Mouse (Mus musculus) stomach, embryonic 15.5 days (tissue): ENCODE data around the gene Scml4. TPM values are rescaled to one million over a fixed set of nuclear protein-coding genes. Genes with fewer than 3 reads are reported as not detected.

Experiments used
- ATAC-seq: fragments of 200-750 bp; cut with Nextera tagmentation; 2 replicates; pipeline ENCODE4 v1.8.0; 2017; ENCODE audit warnings: low read depth, moderate number of reproducible peaks, moderate TSS enrichment; ENCODE audit not compliant: insufficient read depth, low FRiP score
- H3K27ac ChIP-seq: fragments of 300-500 bp; sonication (generic); 2 replicates; pipeline ENCODE4 v1.5.1; 2015; ENCODE audit warnings: mild to moderate bottlenecking, inconsistent platforms
- H3K27me3 ChIP-seq: fragments of 300-500 bp; sonication (generic); replicated peaks from 2 replicates; pipeline ENCODE4 v1.6.1; 2015; ENCODE audit warnings: inconsistent platforms
- H3K36me3 ChIP-seq: fragments of 300-500 bp; sonication (generic); 2 replicates; pipeline ENCODE4 v1.6.1; 2015; ENCODE audit warnings: inconsistent platforms
- H3K4me1 ChIP-seq: fragments of 300-500 bp; sonication (generic); 2 replicates; pipeline ENCODE4 v1.6.1; 2015; ENCODE audit warnings: inconsistent platforms
- H3K4me2 ChIP-seq: fragments of 300-500 bp; sonication (generic); 2 replicates; pipeline ENCODE4 v1.6.1; 2015; ENCODE audit warnings: mild to moderate bottlenecking, inconsistent platforms
- H3K4me3 ChIP-seq: fragments of 300-500 bp; sonication (generic); replicated peaks from 2 replicates; pipeline ENCODE4 v1.5.1; 2015; ENCODE audit warnings: inconsistent platforms
- H3K9ac ChIP-seq: fragments of 300-500 bp; sonication (generic); 2 replicates; pipeline ENCODE4 v1.6.1; 2015; ENCODE audit warnings: inconsistent platforms
- H3K9me3 ChIP-seq: fragments of 300-500 bp; sonication (generic); 2 replicates; pipeline ENCODE4 v1.6.1; 2016; ENCODE audit warnings: inconsistent platforms
- WGBS: fragments of 180-500 bp; shearing (Covaris S2); methylation state at CpG from one replicate; pipeline ENCODE4 v1.1.7; 2015; 5-methylcytosine and 5-hydroxymethylcytosine counted together
- polyA plus RNA-seq: library from polyadenylated mRNA; unstranded; fragments of >200 nt; fragmentation: Nextera tagmentation; extraction: Ambion mirVana; gene quantifications from 2 replicates; pipeline ENCODE4 v1.2.1, GENCODE M21; 2015

Scml4 gene
- polyA plus RNA-seq, 1 experiment from 2014 or later = 11.6 TPM

DNA sequence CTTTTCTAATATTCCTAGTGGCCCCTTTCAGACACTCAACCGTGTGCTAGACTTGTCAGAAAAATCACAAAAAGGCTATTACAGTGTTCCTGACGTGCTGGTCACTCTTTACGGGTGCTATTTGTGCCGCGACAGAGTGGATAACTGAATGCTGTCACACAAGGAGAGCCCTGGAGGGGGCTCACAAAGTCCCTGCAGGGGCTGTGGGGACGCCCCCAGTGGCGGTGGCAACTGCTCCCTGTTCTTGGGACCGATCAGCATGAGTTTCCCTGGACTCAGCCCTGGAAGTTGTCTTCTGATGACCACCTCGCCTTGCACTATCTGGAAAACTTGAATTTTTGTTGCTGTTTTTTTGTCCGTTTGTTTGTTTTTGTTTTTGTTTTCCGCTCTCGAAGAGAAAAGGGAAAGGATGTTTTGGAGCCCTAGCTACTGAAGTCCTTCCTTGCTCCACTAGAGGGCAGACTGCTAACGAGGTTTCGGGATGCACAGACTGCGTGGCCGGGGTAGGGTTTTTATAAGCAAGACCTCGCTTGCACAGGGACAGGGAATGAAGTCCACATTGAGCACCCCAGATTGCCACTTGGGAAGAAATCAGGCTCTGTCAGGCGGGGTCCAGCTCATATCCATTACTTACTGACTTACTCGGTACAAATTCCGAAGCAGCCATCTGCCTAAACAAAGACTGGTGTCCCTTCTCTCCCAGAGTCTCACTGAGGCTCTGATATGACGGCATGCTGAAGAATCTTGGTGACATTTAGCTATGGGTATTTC lies 97.9 kb downstream of the Scml4 start:
- Histone ChIP-seq H3K27me3 (0 out of 2 replicates have a peak, but pooled peaks cover 7% of the 10 kb centered on the region), H3K9ac (no peak overlapping the region), H3K9me3 (no peaks in the 10 kb centered on the region), H3K36me3 (no peaks in the 10 kb centered on the region), H3K27ac (no peak overlapping the region; the same call in 1 of the 2 replicates), H3K4me1 (peaks cover 2% of the 10 kb centered on the region; the same call in 1 of the 2 replicates), H3K4me2 (peak overlapping the region; percentile 59), H3K4me3 (peak overlapping the region; percentile 26)
- peak; percentile 56 for ATAC-seq
- 6% methylated on average over 21 of the region's 21 CpGs for WGBS

DNA sequence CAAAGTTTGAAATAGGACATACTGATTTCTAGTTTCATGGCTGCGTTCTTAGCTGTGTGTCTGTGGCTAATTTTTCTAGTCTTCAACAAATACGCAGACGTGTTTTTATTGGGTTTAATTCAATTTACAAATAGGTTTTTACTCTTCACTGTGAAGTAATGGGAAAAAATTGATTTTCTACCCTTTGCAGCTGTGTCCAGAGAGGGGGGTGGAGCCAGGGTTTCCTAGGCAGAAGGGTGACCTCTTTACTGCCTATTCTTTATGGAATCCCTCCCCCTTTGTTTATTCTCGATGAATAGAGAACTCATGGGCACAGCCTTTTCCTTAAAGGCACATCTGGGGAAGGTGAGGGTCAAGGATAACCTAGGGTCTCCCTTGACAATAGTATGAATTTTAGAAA lies 98.5 kb downstream of the Scml4 start:
- H3K4me3 ChIP-seq = peak overlapping the region; percentile 26; the same call in 1 of the 2 replicates
- H3K9ac ChIP-seq = no peak overlapping the region

DNA sequence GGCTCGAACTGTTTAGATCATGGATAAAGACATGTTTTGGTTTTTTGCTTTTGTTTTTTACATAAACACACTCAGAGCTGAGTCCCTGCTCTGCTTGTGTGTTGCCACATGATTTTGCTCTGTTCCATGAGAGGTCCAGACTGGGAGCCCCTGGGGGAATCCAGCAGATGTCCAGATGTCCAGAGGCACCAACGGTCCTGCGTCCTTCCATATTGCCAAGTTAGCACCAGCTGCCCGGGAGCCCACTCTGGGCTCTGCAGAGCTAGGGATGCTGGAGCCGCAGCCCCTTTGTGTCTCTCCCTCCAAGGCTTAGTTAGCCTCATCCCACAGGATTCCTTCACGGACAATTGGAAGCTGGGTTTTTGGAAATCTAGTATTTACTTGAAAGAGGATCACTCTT lies 101.6 kb downstream of the Scml4 start:
- Histone ChIP-seq H3K27ac (peak overlapping the region; percentile 48), H3K9ac (no peak overlapping the region), H3K4me3 (no peak overlapping the region), H3K27me3 (0 out of 2 replicates have a peak, but pooled peaks cover 4% of the 10 kb centered on the region), H3K36me3 (no peaks in the 10 kb centered on the region), H3K4me2 (no peak overlapping the region), H3K9me3 (no peaks in the 10 kb centered on the region), H3K4me1 (peaks cover 2% of the 10 kb centered on the region; the same call in 1 of the 2 replicates)
- ATAC-seq = no peak
- 64% methylated on average over 6 of the region's 6 CpGs for WGBS

More for the DNA sequence above, 98.5 kb downstream of the Scml4 start:
- H3K9me3 ChIP-seq = no peaks in the 10 kb centered on the region
- no peak for ATAC-seq
- no peak overlapping the region for H3K27ac ChIP-seq
- WGBS = 49% methylated on average over 4 of the region's 4 CpGs
- H3K36me3 ChIP-seq = no peaks in the 10 kb centered on the region
- H3K27me3 ChIP-seq = 0 out of 2 replicates have a peak, but pooled peaks cover 7% of the 10 kb centered on the region
- peaks cover 2% of the 10 kb centered on the region; the same call in 1 of the 2 replicates for H3K4me1 ChIP-seq
- peak overlapping the region; percentile 59 for H3K4me2 ChIP-seq

DNA sequence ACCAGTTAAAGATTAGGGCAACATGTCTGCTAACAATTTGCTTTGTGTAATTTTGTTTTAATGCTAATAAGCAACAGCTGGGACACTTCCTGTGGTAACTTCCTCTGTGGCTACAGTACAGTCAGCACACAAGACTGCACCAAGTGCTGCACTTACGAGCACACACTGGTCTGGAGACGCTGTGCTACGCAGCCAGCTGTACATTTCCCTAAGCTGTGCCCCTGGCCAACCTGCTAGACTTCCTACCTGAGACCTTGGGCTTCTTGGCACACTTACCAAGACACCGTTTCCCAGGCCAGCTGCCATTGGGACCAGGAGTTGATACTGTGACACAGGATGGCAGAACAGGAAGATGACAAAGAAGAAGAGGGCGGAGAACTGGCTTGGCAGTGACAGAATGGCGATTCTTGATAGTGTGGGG lies 102.0 kb downstream of the Scml4 start:
- peak overlapping the region; percentile 48 for H3K27ac ChIP-seq
- H3K4me3 ChIP-seq = no peak overlapping the region
- H3K4me1 ChIP-seq = peaks cover 2% of the 10 kb centered on the region; the same call in 1 of the 2 replicates
- H3K9me3 ChIP-seq = no peaks in the 10 kb centered on the region
- H3K4me2 ChIP-seq = no peak overlapping the region; the same call in 1 of the 2 replicates
- no peaks in the 10 kb centered on the region for H3K36me3 ChIP-seq
- H3K9ac ChIP-seq = no peak overlapping the region
- WGBS = 69% methylated on average over 6 of the region's 6 CpGs
- H3K27me3 ChIP-seq = no peaks in the 10 kb centered on the region
- ATAC-seq = 0 out of 2 replicates have a peak, but pooled peaks have one; percentile 47

- no peaks in the 10 kb centered on the region for H3K9me3 ChIP-seq
- peak overlapping the region; percentile 23; the same call in 1 of the 2 replicates for H3K27ac ChIP-seq
- ATAC-seq = peak; percentile 20; the same call in 1 of the 2 replicates
- WGBS = 72% methylated on average over 13 of the region's 13 CpGs
- no peak overlapping the region for H3K4me3 ChIP-seq
- no peak overlapping the region for H3K9ac ChIP-seq
- H3K4me1 ChIP-seq = peaks cover 2% of the 10 kb centered on the region; the same call in 1 of the 2 replicates
- H3K4me2 ChIP-seq = no peak overlapping the region
- H3K36me3 ChIP-seq = no peaks in the 10 kb centered on the region
- H3K27me3 ChIP-seq = no peaks in the 10 kb centered on the region
Observed at GRCm38 (mm10) chr10:42962655-42963054, 102.5 kb downstream of the Scml4 start.

GRCm38 (mm10) chr10:42963061-42963460 lies 102.9 kb downstream of the Scml4 start:
- Histone ChIP-seq H3K4me2 (no peak overlapping the region), H3K9me3 (no peaks in the 10 kb centered on the region), H3K27ac (no peak overlapping the region), H3K27me3 (no peaks in the 10 kb centered on the region), H3K36me3 (no peaks in the 10 kb centered on the region), H3K4me3 (no peak overlapping the region), H3K4me1 (no peaks in the 10 kb centered on the region; the same call in 1 of the 2 replicates), H3K9ac (no peak overlapping the region)
- ATAC-seq = no peak
- WGBS = 91% methylated on average over 2 of the region's 2 CpGs

DNA sequence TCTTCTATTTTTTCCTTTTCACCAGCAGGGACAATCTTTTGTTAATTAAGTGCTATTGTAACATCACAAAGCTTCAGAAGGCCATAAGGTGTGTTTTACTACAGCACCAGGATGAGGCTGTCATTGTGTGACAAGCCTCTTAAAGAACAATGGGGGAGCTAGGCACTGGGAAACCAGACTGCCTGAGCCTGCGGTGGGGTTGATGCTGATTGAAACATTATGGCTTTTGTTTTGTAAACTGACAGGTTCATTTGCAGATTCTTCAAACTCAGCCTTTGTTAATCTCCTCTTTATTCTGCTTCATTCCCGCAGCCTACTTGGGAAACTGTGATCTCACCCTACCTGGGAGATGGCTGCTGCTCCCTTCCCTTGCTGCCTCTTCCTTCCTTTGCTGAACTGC lies 108.2 kb downstream of the Scml4 start:
- no peak for ATAC-seq
- 25% methylated on average over 2 of the region's 2 CpGs for WGBS
- Histone ChIP-seq H3K9ac (no peak overlapping the region), H3K4me2 (no peak overlapping the region), H3K9me3 (no peaks in the 10 kb centered on the region), H3K27me3 (no peaks in the 10 kb centered on the region), H3K36me3 (no peaks in the 10 kb centered on the region), H3K27ac (no peak overlapping the region), H3K4me1 (no peaks in the 10 kb centered on the region), H3K4me3 (no peak overlapping the region)

GRCm38 (mm10) chr10:42972504-42973172 lies 112.5 kb downstream of the Scml4 start:
- 24% methylated on average over 18 of the region's 18 CpGs for WGBS

DNA sequence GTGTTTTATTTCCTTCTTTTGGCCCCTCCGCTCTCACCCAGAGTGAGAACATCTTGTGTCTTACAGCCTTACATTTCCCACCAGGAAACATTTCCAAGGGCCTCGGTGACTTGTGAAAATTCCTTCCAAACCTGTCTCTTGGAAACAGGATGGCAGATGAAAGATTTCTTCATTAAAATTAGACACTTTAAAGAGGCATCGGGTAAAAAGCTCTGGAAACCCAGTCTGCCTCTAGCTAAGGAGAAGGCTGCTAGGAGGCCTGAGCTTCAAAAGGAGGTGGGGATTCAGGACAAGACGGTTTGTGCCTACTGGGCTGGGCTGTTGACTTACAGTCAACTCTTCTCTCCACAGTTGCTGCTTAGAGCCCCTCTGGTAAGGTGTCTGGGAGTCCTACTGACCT lies 113.4 kb downstream of the Scml4 start:
- ATAC-seq = no peak
- no peak overlapping the region for H3K27ac ChIP-seq
- no peaks in the 10 kb centered on the region for H3K4me1 ChIP-seq
- H3K36me3 ChIP-seq = no peaks in the 10 kb centered on the region
- no peaks in the 10 kb centered on the region for H3K27me3 ChIP-seq
- no peaks in the 10 kb centered on the region for H3K9me3 ChIP-seq
- 55% methylated on average over 4 of the region's 4 CpGs for WGBS
- no peak overlapping the region for H3K4me2 ChIP-seq
- no peak overlapping the region for H3K9ac ChIP-seq
- H3K4me3 ChIP-seq = no peak overlapping the region

More at GRCm38 (mm10) chr10:42972504-42973172, 112.5 kb downstream of the Scml4 start:
- peak overlapping the region; percentile 47 for H3K4me2 ChIP-seq
- H3K4me1 ChIP-seq = no peaks in the 10 kb centered on the region
- no peaks in the 10 kb centered on the region for H3K27me3 ChIP-seq
- ATAC-seq = peak; percentile 80; the same call in 1 of the 2 replicates
- H3K9ac ChIP-seq = no peak overlapping the region
- no peaks in the 10 kb centered on the region for H3K36me3 ChIP-seq
- H3K4me3 ChIP-seq = 0 out of 2 replicates have a peak overlapping the region, but pooled peaks have one; percentile 11
- no peak overlapping the region for H3K27ac ChIP-seq
- H3K9me3 ChIP-seq = no peaks in the 10 kb centered on the region

DNA sequence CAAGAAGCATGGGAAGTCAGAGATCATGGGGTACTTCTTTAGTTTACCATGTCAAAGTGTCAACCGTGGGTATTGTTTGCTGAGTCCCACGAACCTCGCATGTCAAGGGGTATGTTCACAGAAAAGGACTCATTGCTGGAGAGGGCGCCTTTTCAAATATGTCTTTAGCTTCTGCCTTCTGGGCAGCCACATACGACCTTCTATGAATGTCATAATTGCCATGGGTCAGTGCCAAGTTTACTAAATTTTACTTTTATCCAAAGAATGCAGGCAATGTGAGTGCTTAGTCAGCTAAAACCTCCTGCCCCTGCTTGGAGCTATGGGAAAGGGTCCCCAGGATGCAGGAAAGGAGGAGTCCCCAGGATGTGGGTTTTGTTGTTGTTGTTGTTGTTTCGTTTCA lies 116.4 kb downstream of the Scml4 start:
- WGBS = 74% methylated on average over 6 of the region's 6 CpGs
- H3K27ac ChIP-seq = no peak overlapping the region
- ATAC-seq = no peak
- no peak overlapping the region for H3K4me3 ChIP-seq
- H3K9ac ChIP-seq = no peak overlapping the region
- H3K27me3 ChIP-seq = no peaks in the 10 kb centered on the region
- H3K4me2 ChIP-seq = no peak overlapping the region
- no peaks in the 10 kb centered on the region for H3K9me3 ChIP-seq
- no peaks in the 10 kb centered on the region for H3K36me3 ChIP-seq
- no peaks in the 10 kb centered on the region for H3K4me1 ChIP-seq

DNA sequence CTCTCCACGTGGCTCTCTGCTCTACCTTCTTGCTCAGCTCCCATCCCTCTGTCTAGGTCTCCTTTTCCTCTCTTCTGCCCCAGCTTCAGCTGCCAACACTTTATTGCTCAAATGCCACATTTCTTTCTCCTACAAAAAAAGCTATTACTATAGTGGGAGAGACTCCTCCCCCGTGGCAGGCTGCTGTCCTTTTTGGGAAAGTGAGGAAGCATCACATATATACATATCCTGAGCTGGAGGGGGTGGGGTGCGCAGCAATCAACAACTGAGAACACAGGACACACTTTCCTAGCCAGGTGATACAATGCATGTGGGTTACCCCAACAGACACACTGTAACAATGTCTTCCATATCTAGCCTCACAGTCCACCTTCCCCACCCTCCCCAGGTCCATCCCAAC lies 118.2 kb downstream of the Scml4 start:
- H3K4me2 ChIP-seq = no peak overlapping the region
- WGBS = 64% methylated on average over 3 of the region's 3 CpGs
- H3K4me3 ChIP-seq = no peak overlapping the region
- ATAC-seq = no peak
- no peaks in the 10 kb centered on the region for H3K27me3 ChIP-seq
- H3K27ac ChIP-seq = no peak overlapping the region
- H3K9me3 ChIP-seq = no peaks in the 10 kb centered on the region
- H3K4me1 ChIP-seq = no peaks in the 10 kb centered on the region
- H3K9ac ChIP-seq = no peak overlapping the region
- no peaks in the 10 kb centered on the region for H3K36me3 ChIP-seq
